Mouse (Mus musculus): Measurements from ENCODE around the gene Pex16. TPM values are rescaled to one million over a fixed set of nuclear protein-coding genes. Genes with fewer than 3 reads are reported as not detected.

Pex16 gene
- polyA plus RNA-seq (2014; fragmentation: Illumina TruSeq; extraction: RNeasy Lipid Tissue Mini Kit (QIAGEN cat#74804); ENCODE audit: insufficient read depth, low read depth, low replicate concordance): 23.4 TPM

DNA sequence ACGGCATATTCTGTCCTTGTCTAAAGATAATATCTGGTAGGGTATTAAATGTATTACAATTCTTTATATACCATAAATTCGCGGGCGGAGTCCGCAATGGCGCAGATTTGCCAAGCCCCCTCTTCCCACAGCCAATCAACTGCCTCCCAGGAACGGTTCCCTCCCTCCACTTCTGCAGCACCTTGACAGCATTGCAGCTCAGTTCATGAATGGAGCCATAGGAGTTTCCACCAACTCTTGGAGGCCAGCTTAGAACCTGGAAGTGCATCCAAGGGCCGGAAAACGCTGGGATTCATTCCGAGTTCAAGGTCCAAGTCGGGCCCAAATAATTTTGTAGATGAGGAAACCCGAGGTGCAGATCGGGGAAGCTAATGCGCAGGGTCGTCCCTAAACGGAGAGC is at the start of gene Pex16, which contains the start of gene Large2:
Gene Pex16 (plus strand): TSS at position 163 of the 400 bp plus-strand sequence.
Gene Large2 (minus strand): TSS at position 356 of the 400 bp plus-strand sequence.

GRCm38 (mm10) chr2:92381901-92382588 is 7.6 kb downstream of the Pex16 start, which contains the start of gene 1700029I15Rik:
1700029I15Rik (plus strand) TSS chr2:92382538.

DNA sequence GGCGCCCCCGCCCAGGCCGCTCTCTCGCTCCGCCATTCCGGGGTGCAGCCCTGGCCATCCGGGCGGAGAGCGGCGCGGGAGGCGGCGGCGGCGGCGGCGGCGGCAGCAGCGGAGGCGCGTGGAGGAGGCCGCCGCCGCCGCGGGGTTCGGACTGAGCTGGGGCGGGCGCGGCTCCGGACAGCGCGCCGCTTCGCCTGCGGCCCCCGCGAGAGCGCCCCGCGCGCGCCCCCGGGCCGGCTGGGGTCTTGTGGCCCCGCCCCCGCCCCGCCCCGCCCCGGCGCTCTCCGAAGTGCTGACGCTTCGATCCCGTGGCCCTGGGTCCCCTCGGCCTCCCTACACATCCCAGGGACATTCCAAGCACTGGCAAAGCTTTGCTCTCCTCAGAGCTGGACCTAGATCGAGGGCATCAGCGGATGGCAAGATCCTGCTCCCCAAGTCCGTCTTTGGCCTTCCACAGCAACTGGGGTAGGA is 26.6 kb downstream of the Pex16 start, which contains the start of gene Mapk8ip1:
Gene Mapk8ip1 (minus strand): TSS at position 173 of the 471 bp plus-strand sequence.

Other genes with a start within 250 kb of the Pex16 start
- 3.3 TPM for gene Large2, start 193 bp downstream of the Pex16 start, polyA plus RNA-seq (2014; fragmentation: Illumina TruSeq; extraction: RNeasy Lipid Tissue Mini Kit (QIAGEN cat#74804); ENCODE audit: insufficient read depth, low read depth, low replicate concordance)
- gene 1700029I15Rik, start 7.9 kb downstream of the Pex16 start, polyA plus RNA-seq (2014; fragmentation: Illumina TruSeq; extraction: RNeasy Lipid Tissue Mini Kit (QIAGEN cat#74804); ENCODE audit: insufficient read depth, low read depth, low replicate concordance): 3.0 TPM
- 7.3 TPM for gene Mapk8ip1, start 26.6 kb downstream of the Pex16 start, polyA plus RNA-seq (2014; fragmentation: Illumina TruSeq; extraction: RNeasy Lipid Tissue Mini Kit (QIAGEN cat#74804); ENCODE audit: insufficient read depth, low read depth, low replicate concordance)
- gene Cry2, start 59.4 kb downstream of the Pex16 start, polyA plus RNA-seq (2014; fragmentation: Illumina TruSeq; extraction: RNeasy Lipid Tissue Mini Kit (QIAGEN cat#74804); ENCODE audit: insufficient read depth, low read depth, low replicate concordance): 13.6 TPM
- gene Slc35c1, start 85.9 kb downstream of the Pex16 start, polyA plus RNA-seq (2014; fragmentation: Illumina TruSeq; extraction: RNeasy Lipid Tissue Mini Kit (QIAGEN cat#74804); ENCODE audit: insufficient read depth, low read depth, low replicate concordance): 11.2 TPM
- gene Chst1, start 225.0 kb downstream of the Pex16 start, polyA plus RNA-seq (2014; fragmentation: Illumina TruSeq; extraction: RNeasy Lipid Tissue Mini Kit (QIAGEN cat#74804); ENCODE audit: insufficient read depth, low read depth, low replicate concordance): 12.9 TPM

All from lung, adult 10 weeks (tissue).